Mouse (Mus musculus): ENCODE results near the gene Olfr203. TPM values are rescaled to one million over a fixed set of nuclear protein-coding genes. Genes with fewer than 3 reads are reported as not detected.

Olfr203 gene
- total and polyA plus RNA-seq, 3 experiments, result not detected

GRCm38 (mm10) chr16:59331038-59331437 is 32.4 kb downstream of the Olfr203 start, which contains the start of gene Olfr205:
Gene Olfr205 (minus strand): TSS chr16:59331138.
- Histone ChIP-seq H3K4me1 (ENCODE audit: control insufficient read depth in 1 of 2, insufficient read depth in 2 of 2, low read length in 2 of 2) (no peaks in the 10 kb centered on the region), H3K79me2 (ENCODE audit: control insufficient read depth, insufficient read depth, low read length, poor library complexity) (no peaks in the 10 kb centered on the region), H3K27ac (ENCODE audit: control insufficient read depth, low read depth, low read length) (no peak within 1 kb of the TSS), H3K9me3 (replicated peaks; ENCODE audit: insufficient read depth, low read length) (no peaks in the 10 kb centered on the region), H3K9ac (ENCODE audit: control insufficient read depth, low read depth, low read length, poor library complexity, severe bottlenecking) (no peak within 1 kb of the TSS), H3K27me3 (ENCODE audit: control insufficient read depth in 1 of 2, insufficient read depth in 2 of 2, low read length in 2 of 2) (no peaks in the 10 kb centered on the region), H3K36me3 (ENCODE audit: control insufficient read depth in 1 of 2, insufficient read depth in 2 of 2, low read length in 2 of 2) (no peaks in the 10 kb centered on the region), H3K4me3 (ENCODE audit: control insufficient read depth in 1 of 2, insufficient read depth in 1 of 2, low read depth in 2 of 2, low read length in 2 of 2) (no peak within 1 kb of the TSS)
- no peak for TF ChIP-seq TBP (IDR thresholded peaks at IDR 0.05; ENCODE audit: low read depth, low read length)
- no peak for TF ChIP-seq GATA1 (IDR thresholded peaks at IDR 0.05; ENCODE audit: low read depth, low read length)
- TF ChIP-seq GABPA (IDR thresholded peaks at IDR 0.05; ENCODE audit: low read depth, low read length), result no peak
- no peak for TF ChIP-seq E2F4 (IDR thresholded peaks at IDR 0.05; ENCODE audit: borderline replicate concordance, low read depth, low read length)
- no peak for TF ChIP-seq ELF1 (IDR thresholded peaks at IDR 0.05; ENCODE audit: low read depth, low read length)
- TF ChIP-seq TCF12 (IDR thresholded peaks at IDR 0.05; ENCODE audit: low read depth, low read length), result no peak
- no peak for TF ChIP-seq MAX (IDR thresholded peaks at IDR 0.05; ENCODE audit: low read length)
- no peak for TF ChIP-seq ZNF384 (IDR thresholded peaks at IDR 0.05; ENCODE audit: low read depth, low read length)
- no peak for TF ChIP-seq MYB (IDR thresholded peaks at IDR 0.05; ENCODE audit: low read depth, low read length)
- TF ChIP-seq CTCF (IDR thresholded peaks at IDR 0.05 in 2 of 3, conservative IDR thresholded peaks at IDR 0.05 in 1 of 3; ENCODE audit: control insufficient read depth in 1 of 3, insufficient read depth in 1 of 3, low read depth in 2 of 3, low read length in 3 of 3, poor library complexity in 1 of 3, severe bottlenecking in 1 of 3), result no peak
- no peak for TF ChIP-seq USF1 (IDR thresholded peaks at IDR 0.05; ENCODE audit: low read depth, low read length)
- TF ChIP-seq ZMIZ1 (IDR thresholded peaks at IDR 0.05; ENCODE audit: low read depth, low read length), result no peak
- no peak for TF ChIP-seq BHLHE40 (IDR thresholded peaks at IDR 0.05; ENCODE audit: borderline replicate concordance, low read depth, low read length)
- DNase-seq (ENCODE audit: low read depth, low spot score), result no peak

GRCm38 (mm10) chr16:59349146-59349545 is 50.5 kb downstream of the Olfr203 start, which contains the start of gene Olfr206:
Gene Olfr206 (minus strand): TSS chr16:59349246.
- Histone ChIP-seq H3K9ac (ENCODE audit: control insufficient read depth, low read depth, low read length, poor library complexity, severe bottlenecking) (no peak within 1 kb of the TSS), H3K4me3 (ENCODE audit: control insufficient read depth in 1 of 2, insufficient read depth in 1 of 2, low read depth in 2 of 2, low read length in 2 of 2) (no peak within 1 kb of the TSS), H3K79me2 (ENCODE audit: control insufficient read depth, insufficient read depth, low read length, poor library complexity) (no peaks in the 10 kb centered on the region), H3K36me3 (ENCODE audit: control insufficient read depth in 1 of 2, insufficient read depth in 2 of 2, low read length in 2 of 2) (no peaks in the 10 kb centered on the region), H3K27ac (ENCODE audit: control insufficient read depth, low read depth, low read length) (no peak within 1 kb of the TSS), H3K27me3 (ENCODE audit: control insufficient read depth in 1 of 2, insufficient read depth in 2 of 2, low read length in 2 of 2) (no peaks in the 10 kb centered on the region), H3K9me3 (replicated peaks; ENCODE audit: insufficient read depth, low read length) (no peaks in the 10 kb centered on the region), H3K4me1 (ENCODE audit: control insufficient read depth in 1 of 2, insufficient read depth in 2 of 2, low read length in 2 of 2) (no peaks in the 10 kb centered on the region)
- no peak for DNase-seq (ENCODE audit: low read depth, low spot score)
- TF ChIP-seq MYC (IDR thresholded peaks at IDR 0.05; ENCODE audit: low read depth, low read length), result no peak
- TF ChIP-seq CHD1 (IDR thresholded peaks at IDR 0.05; ENCODE audit: low read depth, low read length), result no peak
- TF ChIP-seq ZNF384 (IDR thresholded peaks at IDR 0.05; ENCODE audit: low read depth, low read length), result no peak
- TF ChIP-seq UBTF (IDR thresholded peaks at IDR 0.05; ENCODE audit: borderline replicate concordance, insufficient read depth, low read depth, low read length), result no peak
- TF ChIP-seq JUND (IDR thresholded peaks at IDR 0.05; ENCODE audit: low read depth, low read length), result no peak
- TF ChIP-seq POLR2AphosphoS5 (IDR thresholded peaks at IDR 0.05; ENCODE audit: borderline replicate concordance, low read depth, low read length), result no peak

Other genes starting within 250 kb of the Olfr203 start
- not detected in 2 replicates for gene Olfr190, start 220.9 kb upstream of the Olfr203 start, total RNA-seq (2012; rRNA removed)
- not detected for gene Olfr190, start 220.9 kb upstream of the Olfr203 start, polyA plus RNA-seq (2012; ENCODE audit: insufficient read depth in 1 of 2, insufficient read length in 2 of 2, low read depth in 1 of 2, low replicate concordance in 2 of 2, missing spikeins in 1 of 2)
- not detected in 2 replicates for gene Olfr191, start 209.1 kb upstream of the Olfr203 start, total RNA-seq (2012; rRNA removed)
- under 1 TPM in 1 of 2 experiments, not detected in 1; 0.01 TPM for gene Olfr191, start 209.1 kb upstream of the Olfr203 start, polyA plus RNA-seq (2012; ENCODE audit: insufficient read depth in 1 of 2, insufficient read length in 2 of 2, low read depth in 1 of 2, low replicate concordance in 2 of 2, missing spikeins in 1 of 2)
- not detected in 2 replicates for gene Olfr193, start 187.0 kb upstream of the Olfr203 start, total RNA-seq (2012; rRNA removed)
- gene Olfr193, start 187.0 kb upstream of the Olfr203 start, polyA plus RNA-seq (2012; ENCODE audit: insufficient read depth in 1 of 2, insufficient read length in 2 of 2, low read depth in 1 of 2, low replicate concordance in 2 of 2, missing spikeins in 1 of 2), result not detected
- not detected in 2 replicates for gene Olfr194, start 177.8 kb upstream of the Olfr203 start, total RNA-seq (2012; rRNA removed)
- gene Olfr194, start 177.8 kb upstream of the Olfr203 start, polyA plus RNA-seq (2012; ENCODE audit: insufficient read depth in 1 of 2, insufficient read length in 2 of 2, low read depth in 1 of 2, low replicate concordance in 2 of 2, missing spikeins in 1 of 2), result not detected
- 0.15 TPM in 1 of 2 replicates, not detected in the other for gene Olfr195, start 151.8 kb upstream of the Olfr203 start, total RNA-seq (2012; rRNA removed)
- gene Olfr195, start 151.8 kb upstream of the Olfr203 start, polyA plus RNA-seq (2012; ENCODE audit: insufficient read depth in 1 of 2, insufficient read length in 2 of 2, low read depth in 1 of 2, low replicate concordance in 2 of 2, missing spikeins in 1 of 2), result not detected
- gene Olfr196, start 128.4 kb upstream of the Olfr203 start, total RNA-seq (2012; rRNA removed), result not detected in 2 replicates
- not detected for gene Olfr196, start 128.4 kb upstream of the Olfr203 start, polyA plus RNA-seq (2012; ENCODE audit: insufficient read depth in 1 of 2, insufficient read length in 2 of 2, low read depth in 1 of 2, low replicate concordance in 2 of 2, missing spikeins in 1 of 2)
- not detected in 2 replicates for gene Olfr198, start 95.3 kb upstream of the Olfr203 start, total RNA-seq (2012; rRNA removed)
- gene Olfr198, start 95.3 kb upstream of the Olfr203 start, polyA plus RNA-seq (2012; ENCODE audit: insufficient read depth in 1 of 2, insufficient read length in 2 of 2, low read depth in 1 of 2, low replicate concordance in 2 of 2, missing spikeins in 1 of 2), result not detected
- 0.08 and 0.16 TPM in 2 replicates for gene Olfr199, start 79.1 kb upstream of the Olfr203 start, total RNA-seq (2012; rRNA removed)
- under 1 TPM in 1 of 2 experiments, not detected in 1; 0.22 TPM for gene Olfr199, start 79.1 kb upstream of the Olfr203 start, polyA plus RNA-seq (2012; ENCODE audit: insufficient read depth in 1 of 2, insufficient read length in 2 of 2, low read depth in 1 of 2, low replicate concordance in 2 of 2, missing spikeins in 1 of 2)
- 0.08 TPM in 1 of 2 replicates, not detected in the other for gene Olfr201, start 26.2 kb upstream of the Olfr203 start, total RNA-seq (2012; rRNA removed)
- gene Olfr201, start 26.2 kb upstream of the Olfr203 start, polyA plus RNA-seq (2012; ENCODE audit: insufficient read depth in 1 of 2, insufficient read length in 2 of 2, low read depth in 1 of 2, low replicate concordance in 2 of 2, missing spikeins in 1 of 2), result under 1 TPM in 1 of 2 experiments, not detected in 1; 0.03 TPM
- not detected in 2 replicates for gene Olfr202, start 12.1 kb upstream of the Olfr203 start, total RNA-seq (2012; rRNA removed)
- gene Olfr202, start 12.1 kb upstream of the Olfr203 start, polyA plus RNA-seq (2012; ENCODE audit: insufficient read depth in 1 of 2, insufficient read length in 2 of 2, low read depth in 1 of 2, low replicate concordance in 2 of 2, missing spikeins in 1 of 2), result not detected
- not detected in 2 replicates for gene Olfr204, start 19.4 kb downstream of the Olfr203 start, total RNA-seq (2012; rRNA removed)
- not detected for gene Olfr204, start 19.4 kb downstream of the Olfr203 start, polyA plus RNA-seq (2012; ENCODE audit: insufficient read depth in 1 of 2, insufficient read length in 2 of 2, low read depth in 1 of 2, low replicate concordance in 2 of 2, missing spikeins in 1 of 2)
- not detected in 2 replicates for gene Olfr205, start 32.3 kb downstream of the Olfr203 start, total RNA-seq (2012; rRNA removed)
- gene Olfr205, start 32.3 kb downstream of the Olfr203 start, polyA plus RNA-seq (2012; ENCODE audit: insufficient read depth in 1 of 2, insufficient read length in 2 of 2, low read depth in 1 of 2, low replicate concordance in 2 of 2, missing spikeins in 1 of 2), result not detected
- gene Olfr206, start 50.4 kb downstream of the Olfr203 start, total RNA-seq (2012; rRNA removed), result not detected in 2 replicates
- gene Olfr206, start 50.4 kb downstream of the Olfr203 start, polyA plus RNA-seq (2012; ENCODE audit: insufficient read depth in 1 of 2, insufficient read length in 2 of 2, low read depth in 1 of 2, low replicate concordance in 2 of 2, missing spikeins in 1 of 2), result not detected
- not detected in 2 replicates for gene Olfr209, start 65.1 kb downstream of the Olfr203 start, total RNA-seq (2012; rRNA removed)
- gene Olfr209, start 65.1 kb downstream of the Olfr203 start, polyA plus RNA-seq (2012; ENCODE audit: insufficient read depth in 1 of 2, insufficient read length in 2 of 2, low read depth in 1 of 2, low replicate concordance in 2 of 2, missing spikeins in 1 of 2), result not detected
- not detected in 2 replicates for gene Gabrr3, start 108.5 kb downstream of the Olfr203 start, total RNA-seq (2012; rRNA removed)
- gene Gabrr3, start 108.5 kb downstream of the Olfr203 start, polyA plus RNA-seq (2012; ENCODE audit: insufficient read depth in 1 of 2, insufficient read length in 2 of 2, low read depth in 1 of 2, low replicate concordance in 2 of 2, missing spikeins in 1 of 2), result not detected
- gene Riox2, start 172.9 kb downstream of the Olfr203 start, total RNA-seq (2012; rRNA removed), result 24.1 and 25.8 TPM in 2 replicates
- 10 to 100 TPM in 1 of 2 experiments, not detected in 1; 23.4 TPM for gene Riox2, start 172.9 kb downstream of the Olfr203 start, polyA plus RNA-seq (2012; ENCODE audit: insufficient read depth in 1 of 2, insufficient read length in 2 of 2, low read depth in 1 of 2, low replicate concordance in 2 of 2, missing spikeins in 1 of 2)

Data from MEL (cell line).